Mouse (Mus musculus) colon, adult 2 months (tissue): ENCODE measurements around the gene Ddx23. TPM values are rescaled to one million over a fixed set of nuclear protein-coding genes. Genes with fewer than 3 reads are reported as not detected.

Source experiments
- polyA plus RNA-seq: library from polyadenylated mRNA; depleted of rRNA; stranded (reverse); fragments of >200 nt; gene quantifications from 2 replicates; pipeline ENCODE4 v1.2.3, GENCODE M21; 2012; rRNA removed

The Ddx23 gene
- polyA plus RNA-seq = 29.0 and 31.4 TPM in 2 replicates

DNA sequence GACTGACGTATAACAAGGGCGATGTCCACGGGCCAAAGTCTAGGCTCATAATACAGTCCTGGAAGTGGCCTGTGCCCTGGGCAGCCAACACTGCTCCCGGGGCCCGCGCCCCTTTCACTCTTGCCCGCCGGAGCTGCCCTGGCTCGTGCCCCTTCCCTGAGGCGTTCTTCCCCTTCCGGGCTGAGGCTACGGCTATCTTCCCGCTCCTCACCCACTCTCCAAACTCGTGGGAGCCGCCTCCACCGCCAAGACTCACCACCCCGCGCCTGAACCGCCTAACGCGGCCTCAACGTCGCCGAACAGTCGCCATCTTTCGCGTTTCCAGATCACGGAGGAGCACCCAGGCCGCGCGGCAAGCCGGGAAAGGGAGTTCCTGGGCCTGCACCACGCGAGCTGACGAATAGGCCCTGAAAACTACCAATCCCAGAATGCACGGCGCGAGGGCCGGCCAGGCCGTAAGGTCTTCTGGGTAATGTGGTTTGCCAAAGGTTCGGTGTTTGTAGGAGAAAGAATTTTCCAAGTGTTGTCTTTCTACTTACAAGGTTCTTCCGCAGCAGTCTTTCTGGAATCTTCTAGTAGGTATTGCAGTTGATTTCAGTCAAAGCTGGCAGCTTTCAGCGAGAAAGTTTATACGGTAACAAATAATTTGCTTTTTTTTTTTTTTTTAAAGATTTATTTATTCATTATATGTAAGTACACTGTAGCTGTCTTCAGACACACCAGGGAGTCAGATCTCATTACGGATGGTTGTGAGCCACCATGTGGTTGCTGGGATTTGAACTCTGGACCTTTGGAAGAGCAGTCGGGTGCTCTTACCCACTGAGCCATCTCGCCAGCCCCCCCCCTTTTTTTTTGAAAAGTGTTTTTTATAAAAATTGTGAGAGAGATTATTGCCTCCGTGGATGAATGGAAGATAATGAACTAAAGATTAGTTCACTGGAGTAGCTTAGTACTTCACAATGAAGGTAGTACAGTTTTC, at the start of gene Ddx23:
Gene Ddx23 (minus strand): TSS at position 328 of the 979 bp plus-strand sequence.

GRCm38 (mm10) chr15:98707766-98708372, 45.2 kb upstream of the Ddx23 start, which contains the start of gene Ccdc65:
Ccdc65 (plus strand) TSS chr15:98708207.

DNA sequence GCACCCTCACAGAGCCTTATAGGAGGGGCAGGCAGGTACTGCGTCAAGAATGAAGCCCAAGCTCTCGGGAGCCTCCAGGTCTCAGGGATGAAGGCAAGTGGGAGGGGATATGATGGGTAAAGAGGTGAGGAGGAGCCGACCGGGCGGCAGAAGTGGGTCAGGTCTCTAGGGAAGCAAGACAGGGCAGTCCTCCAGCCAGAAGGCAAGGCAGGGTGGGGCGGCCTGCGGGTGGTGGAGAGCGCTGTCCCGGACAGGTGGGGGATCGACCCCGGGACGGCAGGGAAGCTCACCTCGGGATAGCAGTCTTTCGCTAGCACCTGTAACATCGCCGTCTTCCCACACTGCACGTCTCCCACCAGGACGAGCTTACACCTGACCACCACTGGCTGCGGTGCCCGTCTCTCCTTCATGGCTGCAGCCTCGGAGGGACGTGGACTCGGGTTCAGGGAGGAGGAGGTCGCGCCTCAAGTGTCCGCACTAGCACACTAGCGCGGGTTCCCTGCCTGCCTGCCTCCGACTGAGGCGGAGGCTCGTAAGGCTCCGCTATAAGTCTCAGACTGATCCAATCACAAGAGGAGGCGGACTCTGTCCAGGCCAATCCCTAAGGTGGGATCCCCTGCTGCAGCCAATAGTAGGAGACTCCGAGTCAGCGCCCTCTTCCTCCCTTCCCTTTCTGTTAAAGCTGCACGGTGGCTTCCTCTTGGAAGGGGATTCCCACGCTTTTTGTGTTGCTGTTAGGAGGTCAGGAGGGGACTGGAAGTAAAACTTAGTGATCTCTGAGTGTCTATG, 14.4 kb upstream of the Ddx23 start, which contains the start of gene Rnd1:
Gene Rnd1 (minus strand): TSS at position 522 of the 789 bp plus-strand sequence.

DNA sequence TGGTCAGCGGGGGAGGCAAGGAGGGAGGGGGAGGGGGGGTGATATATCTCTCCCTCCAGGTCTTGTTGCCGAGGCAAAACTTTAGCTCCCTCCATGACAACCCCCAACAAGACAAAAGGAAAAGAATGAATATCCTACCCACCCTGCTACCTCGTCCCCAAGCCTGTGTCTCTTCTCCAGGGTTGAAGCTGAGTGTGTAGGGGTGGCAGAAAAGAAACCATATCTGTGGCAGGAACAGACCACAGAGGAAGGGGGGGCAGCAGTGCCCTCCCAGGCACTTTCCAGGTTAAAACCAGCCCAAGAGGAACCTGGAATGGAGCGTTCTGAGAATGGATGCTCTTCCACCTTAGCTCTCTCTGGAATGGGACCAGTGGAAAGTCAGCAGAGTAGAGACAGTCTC, 32.2 kb downstream of the Ddx23 start, which contains the start of gene Cacnb3:
Gene Cacnb3 (plus strand): TSS at position 301 of the 400 bp plus-strand sequence.

DNA sequence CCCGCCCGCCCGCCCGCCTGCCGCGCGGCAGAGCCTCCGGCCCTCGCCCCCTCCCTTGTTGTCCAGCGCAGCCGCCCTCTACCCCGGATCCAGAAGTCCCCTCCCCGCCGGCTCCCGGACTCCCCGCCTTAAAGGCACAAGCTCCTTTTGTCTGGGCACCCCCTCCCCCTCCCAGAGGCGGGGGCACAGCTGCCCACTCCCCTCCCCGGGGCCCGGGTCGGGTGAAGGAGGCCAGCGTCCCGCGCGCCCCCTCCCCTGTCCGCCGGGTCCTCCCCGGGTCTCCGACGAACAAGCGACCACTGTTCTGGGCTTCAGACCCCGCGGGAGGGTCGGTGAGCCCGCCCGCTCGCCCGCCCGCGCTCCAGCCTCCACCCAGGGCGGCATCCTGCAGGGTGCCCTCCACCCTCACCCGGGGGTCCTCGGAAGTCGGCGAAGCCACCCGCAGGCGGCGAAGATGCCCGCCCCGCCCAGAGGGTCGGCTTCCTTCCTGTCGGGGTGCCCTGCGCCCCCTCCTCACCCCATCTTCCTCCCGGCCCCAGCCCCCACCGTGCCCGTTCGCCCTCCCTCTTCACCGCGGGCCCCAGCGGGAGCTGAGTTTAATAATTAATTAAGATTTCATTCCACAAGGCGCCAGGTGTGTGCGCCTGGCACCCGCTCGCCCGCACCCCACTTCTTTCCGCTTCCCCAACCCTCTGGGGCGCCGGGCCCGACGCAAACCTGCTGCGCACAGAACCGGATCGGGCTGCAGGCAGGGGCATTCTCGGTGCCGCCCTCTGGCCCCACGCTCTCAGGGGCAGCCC, 53.2 kb downstream of the Ddx23 start, which contains the start of gene Adcy6:
Gene Adcy6 (minus strand): TSS at position 746 of the 800 bp plus-strand sequence.

Other genes starting within 250 kb of the Ddx23 start
- gene Olfr282, start 231.7 kb downstream of the Ddx23 start, polyA plus RNA-seq = not detected in 2 replicates
- not detected in 2 replicates for gene Olfr281, start 210.3 kb downstream of the Ddx23 start, polyA plus RNA-seq
- gene OR5BS1P, start 193.0 kb downstream of the Ddx23 start, polyA plus RNA-seq = not detected in 2 replicates
- not detected in 2 replicates for gene Lalba, start 180.2 kb downstream of the Ddx23 start, polyA plus RNA-seq
- gene Olfr279, start 170.5 kb downstream of the Ddx23 start, polyA plus RNA-seq = not detected in 2 replicates
- gene Kansl2, start 128.6 kb downstream of the Ddx23 start, polyA plus RNA-seq = 23.5 and 24.8 TPM in 2 replicates
- 6.0 and 6.3 TPM in 2 replicates for gene Ccnt1, start 92.0 kb downstream of the Ddx23 start, polyA plus RNA-seq
- 0.43 TPM in 1 of 2 replicates, not detected in the other for gene 4930415O20Rik, start 91.9 kb downstream of the Ddx23 start, polyA plus RNA-seq
- gene Adcy6, start 52.8 kb downstream of the Ddx23 start, polyA plus RNA-seq = 189 and 211 TPM in 2 replicates
- 96.4 and 107 TPM in 2 replicates for gene Cacnb3, start 32.1 kb downstream of the Ddx23 start, polyA plus RNA-seq
- gene Rnd1, start 14.6 kb upstream of the Ddx23 start, polyA plus RNA-seq = 1.2 and 2.3 TPM in 2 replicates
- 0.22 and 0.43 TPM in 2 replicates for gene Ccdc65, start 45.3 kb upstream of the Ddx23 start, polyA plus RNA-seq
- gene Fkbp11, start 65.3 kb upstream of the Ddx23 start, polyA plus RNA-seq = 26.7 and 49.8 TPM in 2 replicates
- gene Arf3, start 100.3 kb upstream of the Ddx23 start, polyA plus RNA-seq = 75.8 and 94.5 TPM in 2 replicates
- 0.30 and 0.65 TPM in 2 replicates for gene Wnt10b, start 115.3 kb upstream of the Ddx23 start, polyA plus RNA-seq
- 0.07 TPM in 1 of 2 replicates, not detected in the other for gene Wnt1, start 127.0 kb upstream of the Ddx23 start, polyA plus RNA-seq
- gene Ddn, start 146.6 kb upstream of the Ddx23 start, polyA plus RNA-seq = not detected in 2 replicates
- gene Prkag1, start 168.6 kb upstream of the Ddx23 start, polyA plus RNA-seq = 45.2 and 50.3 TPM in 2 replicates
- gene Kmt2d, start 208.3 kb upstream of the Ddx23 start, polyA plus RNA-seq = 23.9 and 26.7 TPM in 2 replicates
- gene Rhebl1, start 231.6 kb upstream of the Ddx23 start, polyA plus RNA-seq = 1.9 and 2.1 TPM in 2 replicates
- gene Dhh, start 235.6 kb upstream of the Ddx23 start, polyA plus RNA-seq = 0.72 and 0.93 TPM in 2 replicates